Mouse (Mus musculus) layer of hippocampus, postnatal 14 days (tissue): Measurements from ENCODE around the gene Ttc34. TPM values are rescaled to one million over a fixed set of nuclear protein-coding genes. Genes with fewer than 3 reads are reported as not detected.

Experiments used
- DNase-seq, 2 experiments: peaks; one replicate each; pipeline ENCODE4 v3.0.0; 2021 to 2022; ENCODE audit warnings: low spot score in 2 of 2, mixed read lengths in 1 of 2
- total RNA-seq, 2 experiments: library from RNA; stranded (reverse); gene quantifications; 2 replicates each; pipeline ENCODE4 v1.2.3; 2021

Gene Ttc34
- total RNA-seq, 2 experiments from 2014 or later = 4.0 to 4.4 TPM

DNA sequence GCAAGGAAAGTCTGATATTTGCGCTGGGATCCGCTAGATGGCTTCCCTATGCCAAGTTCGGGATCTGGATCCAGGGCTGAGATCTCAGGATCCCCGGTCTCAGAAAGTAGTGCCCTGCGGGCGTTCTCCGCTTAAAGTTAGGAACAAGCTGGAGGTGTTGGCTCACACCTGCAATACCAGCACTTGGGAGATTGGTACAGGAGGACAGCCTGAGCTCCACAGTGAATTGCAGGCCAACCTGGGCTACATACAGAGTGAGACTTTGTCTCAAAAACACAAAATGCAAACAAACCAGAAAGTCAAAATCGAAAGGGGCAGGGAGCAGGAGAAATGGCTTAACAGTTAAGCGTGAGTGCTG is 19.2 kb downstream of the Ttc34 start:
- DNase-seq = no peak

DNA sequence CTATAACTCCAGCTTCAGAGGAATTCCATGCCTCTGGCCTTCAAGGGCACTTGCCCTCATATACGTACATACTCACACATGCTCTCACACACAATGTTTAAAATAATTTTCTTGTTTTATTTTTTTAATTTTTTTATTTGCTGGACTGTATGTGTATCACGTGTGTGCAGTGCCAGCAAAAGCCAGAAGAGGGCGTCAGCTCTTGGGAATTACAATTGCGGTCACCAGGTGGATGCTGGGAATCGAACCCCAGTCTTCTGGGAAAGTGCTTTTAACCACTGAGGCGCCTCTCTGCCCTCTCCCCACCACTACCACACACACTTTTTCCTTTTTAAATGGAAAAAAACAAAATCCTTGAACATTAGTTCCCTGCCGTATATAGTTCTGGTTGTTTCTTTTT is 19.6 kb downstream of the Ttc34 start:
- DNase-seq = no peak

DNA sequence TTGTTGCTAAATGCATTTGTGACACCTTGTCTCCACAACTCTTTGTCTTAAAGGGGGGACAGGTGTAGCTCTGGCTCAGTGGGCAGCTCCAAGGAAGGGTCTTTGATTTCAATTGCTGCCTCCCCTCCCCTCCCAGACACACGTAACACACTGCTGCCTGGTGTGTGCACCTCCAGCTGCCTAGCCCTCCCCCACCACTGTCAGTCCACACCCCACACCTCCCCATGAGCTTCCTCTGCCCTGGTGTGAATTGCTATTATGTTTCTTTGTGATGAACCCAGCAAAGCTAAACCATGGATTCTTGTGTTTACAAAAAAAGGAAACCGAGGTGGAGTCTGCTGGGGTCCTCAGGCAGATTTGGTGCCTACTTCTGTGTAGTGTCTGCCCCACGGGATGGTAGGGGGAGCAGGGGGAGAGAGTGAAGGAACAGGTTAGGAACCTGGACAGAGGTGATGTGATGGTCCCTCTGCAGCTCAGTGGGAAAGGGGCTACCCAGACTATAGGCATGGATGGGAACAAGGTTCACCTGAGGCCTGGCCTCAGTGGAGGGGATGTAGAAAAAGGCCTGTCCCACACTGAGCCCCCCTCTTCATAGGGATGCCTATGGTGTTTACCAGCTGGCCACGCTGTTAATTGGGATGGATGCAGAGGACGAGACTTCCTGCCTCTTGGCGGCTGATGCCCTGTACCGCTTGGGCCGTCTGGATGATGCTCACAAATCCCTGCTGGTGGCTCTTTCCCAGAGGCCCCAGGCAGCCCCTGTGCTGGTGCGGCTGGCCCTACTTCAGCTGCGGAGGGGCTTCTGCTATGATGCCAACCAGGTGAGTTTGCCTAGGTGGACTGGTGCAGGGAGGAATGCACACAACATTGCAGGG is 20.3 kb downstream of the Ttc34 start:
- no peak for DNase-seq

DNA sequence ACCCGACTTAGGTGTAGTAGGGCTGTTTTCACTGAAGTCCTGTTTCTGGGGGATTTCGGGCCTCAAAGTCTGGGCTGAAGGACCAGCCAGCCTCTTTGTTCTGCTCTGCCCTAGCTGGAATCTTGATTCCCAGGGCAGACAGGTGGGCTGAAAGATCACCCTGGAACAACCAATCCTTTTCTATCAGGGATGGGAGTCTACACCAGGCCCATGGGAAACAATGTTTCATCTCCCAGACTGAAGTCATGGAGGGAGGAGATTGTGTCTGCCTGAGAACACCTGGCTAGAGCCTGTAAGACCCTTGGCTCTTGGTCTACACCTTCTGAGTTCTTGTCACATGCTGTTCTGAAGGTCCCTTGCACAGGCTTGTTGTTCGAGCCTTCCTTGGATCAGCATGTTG is 21.3 kb downstream of the Ttc34 start:
- no peak for DNase-seq

DNA sequence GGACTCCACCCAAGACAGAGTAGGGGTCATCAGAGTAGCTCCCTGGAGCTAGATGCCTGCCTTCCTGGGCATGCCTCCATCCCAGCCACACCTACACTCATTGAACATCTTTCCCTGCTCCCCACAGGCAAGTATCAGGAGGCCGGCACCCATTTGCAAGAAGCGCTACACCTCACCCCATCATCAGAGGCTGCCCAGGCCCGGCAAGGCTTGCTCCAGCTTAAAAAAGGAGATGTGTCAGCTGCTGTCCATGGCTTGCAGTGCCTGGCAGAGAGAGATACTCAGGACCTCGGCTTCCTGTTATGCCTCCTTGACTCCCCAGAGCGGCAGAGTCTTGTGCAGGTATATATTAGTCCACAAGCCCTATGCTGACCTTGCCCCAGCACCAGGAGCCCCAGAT is 24.7 kb downstream of the Ttc34 start:
- no peak for DNase-seq

DNA sequence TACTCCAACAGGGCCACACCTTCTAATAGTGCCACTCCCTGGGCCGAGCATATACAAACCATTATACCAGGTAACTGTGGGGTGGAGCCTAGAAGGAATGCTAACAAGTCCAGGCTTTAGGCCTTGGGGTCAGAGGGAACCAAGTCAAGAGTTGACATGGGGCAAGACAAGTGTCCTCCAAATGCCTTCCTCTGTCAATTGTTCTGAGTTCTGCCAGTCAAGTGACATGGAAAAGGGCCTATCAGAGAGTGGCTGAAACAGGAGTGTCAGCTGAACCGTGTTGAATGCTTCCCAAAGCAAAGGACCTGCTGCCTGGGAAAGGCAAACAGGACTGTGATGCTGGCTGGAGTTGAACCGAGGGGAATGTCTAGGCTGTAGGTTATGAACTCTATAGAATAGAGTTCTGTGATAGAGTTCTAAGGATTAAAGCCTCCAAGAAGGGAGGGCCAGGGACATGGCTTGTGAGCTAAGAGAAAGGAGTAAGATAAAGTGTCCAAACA is 26.2 kb downstream of the Ttc34 start:
- no peak for DNase-seq

DNA sequence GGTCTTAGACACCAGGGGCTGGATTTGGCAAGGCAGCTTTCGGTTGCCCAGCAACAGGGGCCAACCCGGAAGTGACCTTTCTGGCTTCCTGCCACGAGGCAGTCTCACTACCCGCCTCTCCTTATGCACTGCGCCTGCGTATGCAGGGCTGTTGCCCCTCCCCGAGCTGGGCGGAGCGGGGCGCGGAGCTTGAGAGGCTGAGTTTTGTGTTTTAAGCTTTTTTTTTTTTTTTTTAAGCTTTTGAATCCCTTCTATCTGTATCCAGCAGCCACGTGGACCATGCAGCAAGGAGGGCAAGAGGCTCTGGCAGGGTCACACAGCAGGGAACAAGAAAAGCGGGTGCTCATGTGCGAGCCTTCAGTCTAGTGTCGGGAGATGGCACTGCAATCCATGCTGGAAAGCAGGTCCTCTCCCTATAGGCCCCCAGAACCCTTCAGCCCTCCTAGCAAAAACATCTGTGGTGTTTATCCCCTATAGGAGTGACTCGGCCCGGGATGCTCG is 27.1 kb downstream of the Ttc34 start:
- DNase-seq = peak; percentile 82 to 90

DNA sequence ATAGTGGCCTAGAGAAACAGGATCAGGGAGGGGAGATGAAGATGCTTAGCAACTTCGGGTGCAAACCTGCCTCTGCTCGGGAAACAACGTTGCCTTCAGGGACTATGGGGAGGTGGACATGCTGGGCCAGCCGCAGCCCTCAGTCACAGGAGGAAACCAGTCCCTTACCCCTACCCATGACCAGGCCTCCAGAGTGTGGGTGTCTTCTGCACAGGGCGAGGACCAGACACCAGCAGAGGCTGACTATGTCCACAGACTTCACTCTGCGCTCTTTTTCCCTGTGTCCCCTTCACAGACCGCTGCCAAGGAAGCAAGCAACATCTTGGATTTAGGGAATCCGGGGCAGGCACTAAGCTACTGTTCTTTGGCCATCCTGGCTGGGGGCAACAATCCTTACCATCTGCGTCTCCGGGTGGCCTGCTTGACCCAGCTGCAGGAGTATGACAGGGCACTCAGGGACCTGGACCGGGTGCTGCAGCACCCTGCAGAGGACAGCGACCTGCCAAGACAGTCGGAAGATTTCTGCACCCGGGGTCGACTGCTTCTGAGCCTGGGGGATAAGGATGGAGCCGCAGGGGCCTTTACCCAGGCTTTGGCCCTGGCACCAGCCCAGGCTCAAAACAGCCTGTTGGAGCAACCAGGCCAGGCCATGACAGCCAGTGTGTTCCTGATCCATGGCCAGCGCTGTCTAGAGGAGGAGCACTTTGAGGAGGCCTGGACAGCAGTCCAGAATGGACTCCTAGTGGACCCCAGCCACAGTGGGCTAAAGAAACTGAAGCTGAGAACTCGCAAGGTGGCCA is 27.9 kb downstream of the Ttc34 start:
- DNase-seq = no peak

DNA sequence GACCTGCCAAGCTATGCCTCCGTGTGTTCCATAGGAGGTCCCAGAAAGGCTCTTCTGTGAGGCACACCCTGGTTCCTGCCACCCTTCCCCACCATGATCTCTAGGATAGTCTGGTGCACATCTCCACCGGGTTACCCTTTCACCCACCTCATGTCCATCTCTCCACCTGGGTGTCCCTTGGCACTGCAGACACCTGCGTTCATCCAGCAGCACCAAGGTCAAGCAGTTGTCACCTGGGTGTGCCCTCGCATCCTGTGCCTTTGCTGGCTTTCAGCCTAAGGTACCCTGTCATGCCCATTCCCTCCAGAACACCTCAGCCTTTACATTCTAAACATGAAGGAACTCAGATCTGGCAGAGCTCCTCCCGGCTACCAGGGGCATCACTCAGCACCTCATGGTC is 29.1 kb downstream of the Ttc34 start:
- DNase-seq = no peak

DNA sequence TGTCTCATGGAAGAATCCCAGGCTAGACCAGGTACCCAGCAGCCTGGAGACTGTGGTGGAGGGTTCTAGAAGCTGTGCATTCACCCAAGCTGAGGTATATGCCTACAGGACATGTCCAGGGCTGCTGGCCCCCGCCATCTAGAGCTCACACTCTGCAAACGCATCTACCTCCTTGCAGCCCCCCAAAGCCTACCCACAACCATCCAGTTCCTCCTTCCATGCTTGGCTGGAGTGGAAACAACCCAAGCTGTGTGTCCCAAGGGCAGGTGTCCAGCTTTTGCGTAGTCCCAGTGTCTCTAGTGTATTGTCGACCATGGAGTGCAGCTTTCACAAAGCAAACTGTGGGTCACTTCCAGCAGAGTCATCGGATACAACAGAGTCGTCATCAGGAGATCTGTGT is 30.0 kb downstream of the Ttc34 start:
- DNase-seq = no peak

DNA sequence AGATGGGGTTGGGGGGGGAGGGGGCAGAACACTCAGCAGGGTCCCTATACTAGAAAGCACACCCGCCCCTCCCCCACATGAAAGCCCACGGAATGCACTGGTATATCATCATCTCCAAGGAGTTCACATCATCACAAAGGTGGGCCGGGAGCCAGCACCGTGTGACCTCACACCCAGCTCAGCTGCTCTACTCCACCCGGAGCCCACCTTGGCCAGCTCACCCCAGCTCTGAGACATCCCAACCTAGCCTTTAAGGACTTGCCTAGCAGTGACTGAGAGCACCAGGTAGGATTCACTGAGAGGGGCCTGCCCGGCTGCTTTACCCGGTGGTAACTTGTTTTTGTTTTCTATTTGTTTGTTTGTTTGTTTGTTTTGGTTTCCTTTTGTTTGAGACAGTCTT is 32.2 kb downstream of the Ttc34 start, which contains the start of gene Mmel1:
Mmel1 (plus strand) TSS at position 146 of the 400 bp plus-strand sequence.
- no peak for DNase-seq

DNA sequence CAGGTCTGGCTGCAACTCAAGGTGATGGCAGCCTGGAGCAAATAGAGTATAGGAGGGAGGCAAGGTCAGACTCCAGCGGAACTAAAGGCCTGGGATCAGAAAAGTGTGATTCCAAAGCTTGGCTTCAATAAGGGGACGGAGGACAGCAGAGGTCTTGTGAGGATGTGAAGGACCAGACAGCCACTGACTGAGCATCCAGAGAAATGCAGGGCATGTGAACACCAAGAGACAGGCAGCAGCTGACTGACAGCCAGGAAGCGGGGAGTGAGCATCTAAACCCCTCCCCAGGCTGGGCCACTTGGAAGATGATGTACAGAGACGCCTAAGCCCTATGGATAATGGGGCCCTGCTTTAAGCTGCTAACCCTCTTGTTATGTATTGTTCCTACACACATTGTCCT is 33.5 kb downstream of the Ttc34 start:
- DNase-seq = no peak

DNA sequence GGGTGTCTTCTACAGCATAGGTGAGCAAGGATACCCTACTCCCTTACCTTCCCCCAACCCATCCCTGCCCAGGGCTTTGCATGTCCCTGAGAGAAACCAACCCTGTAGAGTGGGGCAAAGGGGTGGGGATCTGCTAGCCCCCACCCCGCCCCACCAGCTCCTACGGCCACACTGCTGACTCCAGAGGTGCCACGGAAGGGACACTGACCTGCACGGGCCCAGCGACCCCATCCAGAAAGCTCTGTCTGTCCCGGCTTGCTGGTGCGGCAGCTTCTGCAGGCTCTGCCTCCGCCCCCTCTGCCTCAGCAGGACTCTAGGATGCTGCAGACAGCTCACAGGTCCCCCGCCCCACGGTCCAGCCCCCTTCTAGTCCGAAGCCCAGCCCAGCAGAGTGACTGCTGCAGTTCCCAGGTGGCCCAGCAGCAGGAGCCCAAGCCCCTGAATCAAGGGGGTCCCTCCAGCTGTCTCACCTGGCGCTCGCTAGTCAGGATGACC is 34.5 kb downstream of the Ttc34 start:
- no peak for DNase-seq

DNA sequence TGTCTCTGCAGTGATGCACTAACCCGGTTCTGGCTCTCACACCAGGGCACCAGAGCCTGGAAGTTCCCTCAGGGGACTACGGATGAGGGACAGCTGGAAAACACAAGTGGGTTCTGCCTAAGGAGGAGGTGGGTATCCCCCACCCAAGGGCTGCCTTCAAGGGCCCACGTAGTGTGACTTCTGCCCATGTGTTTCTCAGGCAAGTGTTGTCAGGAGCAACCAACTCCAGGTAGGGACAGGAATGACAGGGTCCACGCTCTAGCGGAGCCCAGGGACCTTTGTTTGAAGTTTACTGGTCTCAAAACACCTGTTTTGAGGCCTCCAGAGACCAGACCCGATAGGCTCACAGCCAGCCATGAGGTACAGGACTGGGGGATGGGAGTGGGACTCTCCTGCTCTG is 35.9 kb downstream of the Ttc34 start:
- no peak for DNase-seq

DNA sequence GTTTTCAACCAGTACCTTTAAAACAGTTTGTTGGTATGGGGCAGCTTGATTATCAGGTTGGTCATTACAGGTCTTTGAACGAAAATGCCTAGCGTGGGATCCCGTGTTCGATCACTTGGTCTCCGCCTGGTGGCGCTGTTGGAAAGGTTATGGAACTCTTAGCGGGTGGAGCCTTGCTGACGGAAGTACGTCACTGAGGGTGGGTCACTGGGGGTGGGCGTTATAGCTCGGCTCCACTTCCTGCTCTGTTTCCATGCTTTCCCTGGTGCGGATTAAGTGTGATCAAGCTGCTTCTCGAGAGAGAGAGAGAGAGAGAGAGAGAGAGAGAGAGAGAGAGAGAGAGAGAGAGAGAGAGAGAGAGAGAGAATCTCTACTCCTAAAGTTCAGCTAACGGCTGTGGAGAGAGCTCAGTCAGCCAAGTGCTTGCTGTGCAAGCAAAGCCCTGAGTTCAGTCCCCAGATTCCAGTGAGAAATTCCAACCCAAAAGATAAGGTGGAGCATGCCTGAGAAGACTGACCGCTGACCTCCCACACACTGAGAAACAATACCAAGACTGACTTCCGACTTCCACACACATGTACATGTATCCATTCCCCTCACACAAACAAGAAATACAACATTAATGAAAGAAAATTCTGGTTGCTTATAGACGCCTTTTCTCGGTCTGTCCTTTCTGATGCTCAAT is 40.7 kb downstream of the Ttc34 start:
- peak; percentile 86 to 94 for DNase-seq

DNA sequence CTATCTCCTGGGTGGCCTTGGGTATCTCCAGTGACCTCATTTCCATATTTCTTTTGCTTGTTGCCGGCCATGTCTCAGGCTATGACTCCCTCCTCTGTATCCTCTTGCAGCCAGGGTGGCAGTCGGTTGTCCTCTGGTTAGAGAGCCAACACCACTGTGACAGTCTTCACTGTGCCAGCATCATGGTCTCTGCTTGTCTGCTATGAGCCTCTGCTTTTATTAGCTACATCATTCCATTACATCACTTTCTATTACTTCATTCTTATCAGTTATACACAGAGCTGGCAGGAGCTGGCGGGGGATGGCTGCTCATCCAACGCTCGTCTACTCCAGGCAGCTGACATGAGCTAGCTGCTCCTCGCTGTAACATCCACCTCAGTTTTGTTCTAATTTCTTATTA is 43.5 kb downstream of the Ttc34 start:
- no peak for DNase-seq

DNA sequence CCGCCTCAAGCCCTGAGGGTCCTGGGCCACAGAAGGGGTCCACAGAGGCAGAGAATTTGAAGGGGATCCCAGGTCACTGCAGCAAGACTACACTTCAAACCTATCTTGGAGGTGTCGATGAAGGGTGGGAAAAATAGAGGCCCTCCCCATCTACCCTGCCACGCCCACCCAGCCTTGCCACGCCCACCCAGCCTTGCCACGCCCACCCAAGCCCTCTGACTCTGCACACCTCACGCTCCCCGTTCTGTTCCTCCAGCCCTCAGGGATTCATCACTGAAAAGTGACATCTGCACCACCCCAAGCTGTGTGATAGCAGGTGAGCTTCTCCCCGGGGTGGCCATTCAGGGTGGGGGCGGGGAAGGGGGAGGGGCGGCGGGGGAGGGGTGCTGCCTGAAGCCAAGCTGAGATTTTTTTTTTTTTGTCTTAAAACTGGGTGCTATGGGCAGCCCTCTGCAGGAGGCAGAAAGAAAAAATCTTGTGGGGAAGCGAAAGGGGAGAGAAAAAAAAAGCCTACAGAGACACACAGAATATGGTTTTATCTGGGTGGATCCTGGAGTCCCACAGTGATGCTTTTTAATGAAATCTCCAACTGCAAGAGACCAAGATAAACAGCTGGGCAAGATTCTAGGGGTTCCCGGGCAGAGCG is 44.9 kb downstream of the Ttc34 start:
- DNase-seq = no peak

DNA sequence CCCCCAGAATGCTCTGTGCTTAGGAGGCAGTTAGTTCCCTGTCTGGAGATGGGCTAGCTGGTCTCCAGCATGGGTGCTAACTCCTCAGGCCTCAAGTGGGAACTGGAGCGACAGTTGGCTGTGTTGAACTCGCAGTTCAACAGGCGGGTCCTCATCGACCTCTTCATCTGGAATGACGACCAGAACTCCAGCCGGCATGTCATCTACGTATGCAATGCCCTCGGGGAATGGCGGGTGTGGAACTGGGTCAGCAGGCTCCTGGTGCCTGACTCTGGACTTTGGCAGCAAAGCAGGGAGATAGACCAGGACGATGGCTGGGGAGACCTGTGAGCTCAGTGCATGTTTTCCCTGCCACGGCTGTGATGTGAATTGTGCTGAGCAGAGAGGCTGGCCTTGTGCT is 48.2 kb downstream of the Ttc34 start:
- no peak for DNase-seq

DNA sequence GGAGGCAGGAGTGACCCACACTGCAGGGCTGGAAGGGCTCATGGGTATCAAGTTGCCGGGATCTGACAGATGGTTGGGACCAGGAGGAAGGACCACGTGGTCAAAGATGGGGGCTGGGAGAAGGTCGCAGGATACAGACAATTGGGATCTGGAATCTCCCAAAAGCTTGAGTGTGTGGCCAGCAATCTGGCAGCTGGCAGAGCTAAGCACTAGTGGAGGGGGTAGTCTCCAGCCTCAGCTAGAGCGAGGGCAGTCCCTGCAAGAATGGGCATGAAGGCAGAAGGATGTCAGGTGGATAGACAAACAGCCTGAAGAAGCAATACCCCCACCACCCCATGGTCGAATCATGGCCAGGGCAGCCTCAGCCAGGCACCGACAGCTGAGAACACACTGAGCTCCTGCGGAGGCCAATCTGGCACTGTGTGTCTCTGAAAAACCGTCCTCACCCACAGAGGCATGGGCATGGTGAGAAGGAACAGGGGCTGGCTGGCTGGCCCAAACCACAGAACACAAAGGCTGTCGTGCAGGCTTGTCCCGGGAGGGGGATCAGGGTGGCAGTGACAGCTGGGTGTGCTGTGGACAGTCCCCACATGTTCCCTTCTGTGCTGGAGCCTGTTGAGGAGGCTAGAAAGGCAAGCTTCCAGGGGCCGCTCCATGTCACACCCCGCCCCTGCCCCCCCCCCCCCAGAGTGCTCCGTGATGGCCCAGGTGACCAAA is 49.8 kb downstream of the Ttc34 start:
- DNase-seq = no peak

DNA sequence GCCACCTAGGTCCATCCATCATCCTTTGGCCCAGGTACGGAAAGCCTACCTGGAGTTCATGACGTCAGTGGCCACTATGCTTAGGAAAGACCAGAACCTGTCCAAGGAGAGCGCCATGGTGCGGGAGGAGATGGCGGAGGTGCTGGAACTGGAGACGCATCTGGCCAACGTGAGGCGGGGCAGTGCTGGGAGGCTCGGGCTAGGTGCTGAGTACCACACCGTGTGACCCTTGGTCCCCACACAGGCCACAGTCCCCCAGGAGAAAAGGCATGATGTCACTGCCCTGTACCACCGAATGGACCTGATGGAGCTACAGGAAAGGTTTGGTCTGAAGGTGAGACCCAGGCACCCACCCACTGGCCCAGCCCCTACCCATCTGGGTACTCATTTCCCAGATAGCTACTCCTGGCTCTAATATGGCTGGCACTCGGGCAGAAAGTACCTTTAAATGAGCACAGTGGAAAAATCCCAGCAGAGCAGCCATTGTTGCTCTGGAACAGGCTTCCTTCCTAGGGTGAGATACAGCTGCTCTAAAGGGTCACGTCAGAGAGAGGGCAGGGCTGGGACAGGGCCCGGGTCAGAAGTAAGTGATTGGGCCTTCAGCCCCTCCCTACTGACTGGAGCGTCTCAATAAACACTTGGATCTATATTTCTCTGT is 50.5 kb downstream of the Ttc34 start:
- DNase-seq = no peak
